Mouse (Mus musculus) forebrain, embryonic 14.5 days (tissue): ENCODE measurements at regions not wholly inside any gene's neighbourhood (a gene's known extent, or its start where the extent isn't known, plus 50 kb on each side); places are given as distances from the start of the nearest gene placed in this dataset.

Source experiments
- ATAC-seq: fragments of 200-750 bp; cut with Nextera tagmentation; 2 replicates; pipeline ENCODE4 v1.8.0; 2017; ENCODE audit warnings: mild to moderate bottlenecking, moderate library complexity
- DNase-seq: peaks from one replicate; pipeline ENCODE4 v3.0.0-alpha.2; 2015; ENCODE audit warnings: low spot score
- H3K27ac ChIP-seq: fragments of 300-500 bp; sonication (generic); 2 replicates; pipeline ENCODE4 v1.5.1; 2014; ENCODE audit warnings: low read depth, mild to moderate bottlenecking, control low read depth, low read length, moderate library complexity
- H3K27me3 ChIP-seq: fragments of 300-500 bp; sonication (generic); replicated peaks from 2 replicates; pipeline ENCODE4 v1.6.1; 2014; ENCODE audit warnings: low read length, control low read depth, mixed read lengths; ENCODE audit not compliant: control insufficient read depth, insufficient read depth
- H3K36me3 ChIP-seq: fragments of 300-500 bp; sonication (generic); 2 replicates; pipeline ENCODE4 v1.6.1; 2014; ENCODE audit warnings: low read length, control low read depth; ENCODE audit not compliant: control insufficient read depth, insufficient read depth
- H3K4me1 ChIP-seq: fragments of 300-500 bp; sonication (generic); 2 replicates; pipeline ENCODE4 v1.6.1; 2014; ENCODE audit warnings: antibody characterized with exemption, low read length, control low read depth; ENCODE audit not compliant: control insufficient read depth, insufficient read depth
- H3K4me2 ChIP-seq: fragments of 300-500 bp; sonication (generic); 2 replicates; pipeline ENCODE4 v1.6.1; 2014; ENCODE audit warnings: mild to moderate bottlenecking, control low read depth, low read length
- H3K4me3 ChIP-seq: fragments of 300-500 bp; sonication (generic); 2 replicates; pipeline ENCODE4 v1.5.1; 2014; ENCODE audit warnings: low read depth, low read length, control low read depth
- H3K9ac ChIP-seq: fragments of 300-500 bp; sonication (generic); 2 replicates; pipeline ENCODE4 v1.6.1; 2014; ENCODE audit warnings: mild to moderate bottlenecking, low read length, control low read depth, moderate library complexity
- H3K9me3 ChIP-seq: fragments of 300-500 bp; sonication (generic); replicated peaks from 2 replicates; pipeline ENCODE4 v1.6.1; 2016; ENCODE audit warnings: low read length, control low read depth, mixed read lengths; ENCODE audit not compliant: control insufficient read depth
- WGBS: fragments of 180-500 bp; shearing (Covaris S2); extraction: QIAGEN DNeasy Blood & Tissue Kit; methylation state at CpG from one replicate; pipeline ENCODE4 v1.1.7; 2014; 5-methylcytosine and 5-hydroxymethylcytosine counted together

GRCm38 (mm10) chr6:103834726-103835229 lies 324.4 kb downstream of the Chl1 start:
- H3K27me3 ChIP-seq: no peaks in the 10 kb centered on the region
- 76% methylated on average over 8 of the region's 8 CpGs for WGBS
- ATAC-seq (peak; percentile 34; the same call in 1 of the 2 replicates), DNase-seq (peak; percentile 30)
- no peak overlapping the region for H3K9ac ChIP-seq
- H3K9me3 ChIP-seq: no peaks in the 10 kb centered on the region
- no peak overlapping the region for H3K4me2 ChIP-seq
- H3K36me3 ChIP-seq: no peaks in the 10 kb centered on the region
- H3K4me1 ChIP-seq: no peaks in the 10 kb centered on the region
- H3K4me3 ChIP-seq: no peak overlapping the region
- no peak overlapping the region for H3K27ac ChIP-seq

DNA sequence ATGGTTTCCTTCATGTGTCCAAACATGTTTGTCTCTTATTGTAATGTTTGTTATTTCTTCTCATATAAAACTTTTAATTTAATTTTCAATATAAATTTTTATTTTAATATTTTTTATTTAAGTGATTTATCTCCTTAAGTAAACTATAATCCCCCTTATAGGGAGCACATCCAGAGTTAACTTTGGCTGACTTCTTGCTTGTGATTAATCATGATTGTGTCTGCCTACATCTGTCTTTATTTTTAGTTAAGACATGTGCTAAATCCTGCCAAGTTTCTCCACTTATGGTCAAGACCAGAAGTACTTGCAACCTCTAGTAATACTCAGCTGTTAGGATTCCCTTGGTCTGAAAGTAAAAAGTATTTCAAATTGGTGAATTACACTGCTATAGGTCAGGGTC lies 349.4 kb downstream of the Chl1 start:
- Histone ChIP-seq H3K36me3 (no peaks in the 10 kb centered on the region), H3K4me2 (no peak overlapping the region), H3K27me3 (no peaks in the 10 kb centered on the region), H3K9me3 (no peaks in the 10 kb centered on the region), H3K9ac (no peak overlapping the region), H3K4me3 (no peak overlapping the region), H3K27ac (no peak overlapping the region), H3K4me1 (no peaks in the 10 kb centered on the region)
- DNase-seq: no peak
- ATAC-seq: no peak

DNA sequence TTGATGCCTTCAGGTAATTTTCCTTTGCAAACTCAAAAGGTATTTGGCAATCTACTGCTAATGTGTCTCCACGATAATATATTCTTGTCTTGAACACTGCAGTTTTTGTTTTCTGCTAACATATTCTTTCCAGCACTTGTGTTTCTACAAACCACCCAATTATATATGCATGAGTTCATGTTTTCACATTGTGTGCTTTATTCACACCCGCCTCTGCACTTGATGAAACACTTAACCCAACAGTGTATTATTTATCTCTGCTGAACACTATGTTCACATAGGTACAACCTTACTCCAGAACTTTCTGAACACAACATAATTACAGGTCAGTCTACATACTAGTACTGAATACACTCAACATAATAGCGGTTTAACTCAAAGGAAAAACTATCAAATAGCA lies 383.1 kb downstream of the Chl1 start:
- DNase-seq: peak; percentile 37
- H3K27me3 ChIP-seq: no peaks in the 10 kb centered on the region

DNA sequence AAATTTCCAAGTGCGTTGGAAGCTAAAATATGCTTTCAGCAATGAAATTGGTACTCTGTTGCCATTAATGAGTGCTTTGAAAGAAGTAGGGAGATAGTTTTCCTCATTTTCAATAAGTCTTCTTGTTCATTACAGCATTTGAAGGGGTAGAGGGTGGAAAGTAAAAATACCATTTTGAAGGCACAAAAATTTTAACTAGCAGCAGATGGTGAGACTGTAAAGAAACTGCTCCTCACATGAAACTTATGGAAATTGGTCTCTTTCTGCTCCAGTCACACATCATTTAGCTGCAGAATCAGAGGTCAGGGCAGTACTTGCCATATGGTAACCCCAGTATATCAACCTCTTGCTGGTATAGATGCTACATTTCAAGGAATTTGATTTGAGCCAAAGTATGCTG lies 414.1 kb downstream of the Chl1 start:
- no peak overlapping the region for H3K27ac ChIP-seq
- H3K4me3 ChIP-seq: no peak overlapping the region
- H3K4me2 ChIP-seq: no peak overlapping the region
- ATAC-seq (no peak), DNase-seq (no peak)
- H3K36me3 ChIP-seq: no peaks in the 10 kb centered on the region
- H3K4me1 ChIP-seq: no peaks in the 10 kb centered on the region
- no peaks in the 10 kb centered on the region for H3K27me3 ChIP-seq
- H3K9me3 ChIP-seq: no peaks in the 10 kb centered on the region
- H3K9ac ChIP-seq: no peak overlapping the region
- WGBS: 78% methylated on average over 1 of the region's 1 CpGs

More for the DNA sequence above, 383.1 kb downstream of the Chl1 start:
- H3K27ac ChIP-seq: no peak overlapping the region
- no peak overlapping the region for H3K4me3 ChIP-seq
- WGBS: 33% methylated on average over 3 of the region's 3 CpGs
- peak; percentile 62; the same call in 1 of the 2 replicates for ATAC-seq
- no peaks in the 10 kb centered on the region for H3K4me1 ChIP-seq
- H3K9ac ChIP-seq: no peak overlapping the region
- no peaks in the 10 kb centered on the region for H3K9me3 ChIP-seq
- no peak overlapping the region for H3K4me2 ChIP-seq
- no peaks in the 10 kb centered on the region for H3K36me3 ChIP-seq

DNA sequence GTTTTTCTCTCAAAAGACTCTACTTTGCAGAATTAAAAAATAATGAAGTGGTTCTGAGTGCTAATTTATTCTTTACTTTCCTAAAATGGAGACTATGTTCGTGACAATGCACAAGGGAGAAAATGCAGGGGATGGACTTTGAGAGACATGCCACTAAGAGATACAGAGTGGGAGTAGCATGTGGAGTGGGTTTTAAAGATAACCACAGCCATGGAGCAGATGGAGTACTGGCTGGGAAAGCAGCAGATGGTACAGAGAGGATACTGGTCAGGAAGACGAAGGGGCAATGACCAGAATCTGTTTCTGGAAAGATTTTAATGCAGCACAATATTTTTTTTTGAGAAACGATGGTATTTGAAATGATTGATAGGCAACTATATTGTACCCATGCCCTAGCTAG lies 416.7 kb downstream of the Chl1 start:
- Histone ChIP-seq H3K27me3 (no peaks in the 10 kb centered on the region), H3K27ac (no peak overlapping the region), H3K36me3 (no peaks in the 10 kb centered on the region), H3K4me2 (no peak overlapping the region), H3K9me3 (no peaks in the 10 kb centered on the region), H3K4me1 (no peaks in the 10 kb centered on the region), H3K4me3 (no peak overlapping the region), H3K9ac (no peak overlapping the region)
- ATAC-seq (no peak), DNase-seq (no peak)
- 85% methylated on average over 3 of the region's 3 CpGs for WGBS

- 94% methylated on average over 5 of the region's 5 CpGs for WGBS
- no peak for ATAC-seq
Observed at GRCm38 (mm10) chr6:103940345-103940744, 430.0 kb downstream of the Chl1 start.

GRCm38 (mm10) chr6:103944361-103944760 lies 434.0 kb downstream of the Chl1 start:
- ATAC-seq (peak; percentile 79), DNase-seq (peak; percentile 78)
- H3K4me2 ChIP-seq: no peak overlapping the region
- 48% methylated on average over 2 of the region's 2 CpGs for WGBS
- no peak overlapping the region for H3K4me3 ChIP-seq
- no peaks in the 10 kb centered on the region for H3K36me3 ChIP-seq
- H3K4me1 ChIP-seq: no peaks in the 10 kb centered on the region
- no peak overlapping the region; the same call in 1 of the 2 replicates for H3K27ac ChIP-seq
- no peaks in the 10 kb centered on the region for H3K27me3 ChIP-seq
- no peaks in the 10 kb centered on the region for H3K9me3 ChIP-seq
- H3K9ac ChIP-seq: no peak overlapping the region

More at GRCm38 (mm10) chr6:103940345-103940744, 430.0 kb downstream of the Chl1 start:
- Histone ChIP-seq H3K27me3 (no peaks in the 10 kb centered on the region), H3K4me2 (no peak overlapping the region), H3K36me3 (no peaks in the 10 kb centered on the region), H3K27ac (no peak overlapping the region), H3K9me3 (no peaks in the 10 kb centered on the region), H3K9ac (no peak overlapping the region), H3K4me3 (no peak overlapping the region), H3K4me1 (no peaks in the 10 kb centered on the region)
- DNase-seq: no peak

GRCm38 (mm10) chr6:103947474-103947873 lies 437.1 kb downstream of the Chl1 start:
- Histone ChIP-seq H3K27me3 (no peaks in the 10 kb centered on the region), H3K9ac (no peak overlapping the region), H3K36me3 (no peaks in the 10 kb centered on the region), H3K27ac (no peak overlapping the region), H3K4me2 (no peak overlapping the region), H3K4me3 (no peak overlapping the region), H3K4me1 (no peaks in the 10 kb centered on the region), H3K9me3 (no peaks in the 10 kb centered on the region)
- 83% methylated on average over 3 of the region's 3 CpGs for WGBS
- DNase-seq (no peak), ATAC-seq (no peak)

- 87% methylated on average over 1 of the region's 1 CpGs for WGBS
- ATAC-seq: no peak
- no peak overlapping the region for H3K4me2 ChIP-seq
Observed at GRCm38 (mm10) chr6:103953134-103953771, 442.9 kb downstream of the Chl1 start.

More at GRCm38 (mm10) chr6:103953134-103953771, 442.9 kb downstream of the Chl1 start:
- H3K27me3 ChIP-seq: no peaks in the 10 kb centered on the region
- no peak overlapping the region for H3K9ac ChIP-seq
- peak; percentile 42 for DNase-seq
- H3K36me3 ChIP-seq: no peaks in the 10 kb centered on the region
- no peaks in the 10 kb centered on the region for H3K4me1 ChIP-seq
- H3K9me3 ChIP-seq: no peaks in the 10 kb centered on the region
- H3K27ac ChIP-seq: no peak overlapping the region
- no peak overlapping the region for H3K4me3 ChIP-seq
